Mouse (Mus musculus) spleen, adult 12 weeks (tissue): ENCODE results near the gene Gak.

ENCODE experiments used
- DNase-seq: peaks from one replicate; pipeline ENCODE4 v3.0.0; 2022; ENCODE audit warnings: low spot score

Gene Gak

DNA sequence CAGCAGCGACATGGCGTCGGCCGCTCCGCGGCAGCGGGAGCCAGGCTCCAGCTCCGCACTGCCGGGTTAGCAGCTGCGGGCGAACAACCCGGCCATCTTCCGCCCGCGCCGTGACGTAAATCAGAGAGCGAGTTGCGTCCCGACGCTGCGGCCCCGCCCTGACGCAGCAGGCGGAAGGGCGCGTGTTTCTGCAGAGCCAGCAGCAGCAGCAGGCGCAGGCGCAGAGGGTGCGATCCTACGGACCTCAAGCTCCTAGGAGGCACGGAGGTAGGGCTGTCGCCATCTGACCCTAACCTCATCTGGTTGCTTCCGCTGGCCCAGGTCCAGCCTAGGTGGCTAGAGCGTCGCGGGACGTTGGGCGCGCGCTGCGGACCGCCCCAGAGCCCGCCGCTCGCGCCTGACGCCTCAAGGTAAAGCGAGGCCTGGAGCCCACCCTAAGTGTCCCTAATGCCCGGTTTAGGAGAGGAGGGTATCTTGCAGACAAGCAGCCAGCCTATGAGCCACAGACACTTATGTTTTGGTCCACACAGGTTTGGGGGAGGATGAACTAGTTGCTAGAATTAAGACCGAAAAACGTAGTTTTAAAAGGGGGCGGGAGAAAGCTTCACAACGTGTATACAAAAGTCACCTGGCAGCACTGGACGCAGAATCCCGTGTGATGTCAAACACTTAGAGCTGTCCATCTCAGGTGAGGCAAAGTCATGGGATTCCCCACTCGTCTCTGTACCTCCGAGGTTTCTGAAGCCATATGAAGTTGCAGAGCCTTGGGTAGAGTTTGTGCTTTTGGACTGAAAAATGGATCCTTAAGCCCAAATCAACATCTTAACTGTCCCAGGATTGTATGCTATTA is at the start of gene Gak, which contains the start of gene Tmem175:
Gak (minus strand) TSS at position 122 of the 850 bp plus-strand sequence.
Tmem175 (plus strand) TSS at position 137 of the 850 bp plus-strand sequence.
- peak; percentile 88 for DNase-seq

DNA sequence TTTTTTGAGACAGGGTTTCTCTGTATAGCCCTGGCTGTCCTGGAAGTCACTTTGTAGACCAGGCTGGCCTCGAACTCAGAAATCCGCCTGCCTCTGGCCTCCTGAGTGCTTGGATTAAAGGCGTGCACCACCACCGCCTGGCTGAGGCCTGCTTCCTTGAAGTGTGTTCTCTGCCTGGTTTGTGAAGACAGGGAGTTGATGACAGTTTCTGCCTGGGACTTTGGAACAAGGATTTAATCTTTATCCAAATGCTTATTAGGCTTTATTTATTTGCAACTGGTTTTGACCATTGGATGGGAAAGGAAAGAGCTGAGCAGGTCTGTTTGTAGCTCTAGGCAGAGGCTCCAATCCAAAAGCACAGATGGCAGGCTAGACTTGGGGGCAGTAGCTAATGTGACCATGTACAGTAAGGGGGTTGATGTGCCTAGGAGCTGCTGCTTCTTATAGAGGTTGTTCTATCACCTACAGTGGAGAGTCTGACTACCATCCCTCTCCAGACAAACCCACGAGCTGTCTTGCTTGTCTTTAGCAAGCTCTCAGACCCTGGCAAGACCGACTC is 48.8 kb upstream of the Gak start:
- DNase-seq: no peak

DNA sequence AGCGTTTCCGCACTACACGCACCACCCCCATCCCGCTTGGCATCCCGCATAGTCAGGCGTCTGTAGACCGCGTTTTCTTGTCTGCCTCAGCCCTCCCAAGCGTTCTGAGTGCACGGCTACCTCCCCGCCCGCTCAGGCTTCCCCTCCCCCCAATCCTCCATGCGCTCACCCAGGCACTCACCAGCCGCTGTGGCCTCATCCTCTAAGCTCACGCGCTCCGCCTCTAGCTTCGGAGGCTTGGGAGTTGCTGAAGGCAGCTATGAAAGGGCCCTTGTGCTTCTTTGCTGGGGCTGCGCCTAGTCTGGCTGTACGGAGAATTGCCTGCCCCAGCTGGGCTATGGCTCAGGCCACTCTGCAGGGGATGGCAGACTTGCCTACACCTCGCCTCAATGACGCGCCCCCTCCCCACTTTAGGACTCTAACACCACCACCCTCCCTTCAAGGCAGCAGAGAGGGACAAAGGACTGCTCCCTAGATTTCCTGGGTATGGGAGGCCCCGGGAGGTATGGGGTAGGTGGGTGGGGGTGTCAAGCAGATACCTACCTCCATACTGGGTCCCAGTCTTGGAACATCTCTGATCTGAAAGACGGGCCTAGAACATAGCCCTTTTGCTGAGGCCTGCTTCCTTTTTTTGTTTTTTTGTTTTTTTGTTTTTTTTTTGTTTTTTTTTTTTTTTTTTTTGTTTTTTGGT is 48.2 kb upstream of the Gak start:
- DNase-seq: no peak

DNA sequence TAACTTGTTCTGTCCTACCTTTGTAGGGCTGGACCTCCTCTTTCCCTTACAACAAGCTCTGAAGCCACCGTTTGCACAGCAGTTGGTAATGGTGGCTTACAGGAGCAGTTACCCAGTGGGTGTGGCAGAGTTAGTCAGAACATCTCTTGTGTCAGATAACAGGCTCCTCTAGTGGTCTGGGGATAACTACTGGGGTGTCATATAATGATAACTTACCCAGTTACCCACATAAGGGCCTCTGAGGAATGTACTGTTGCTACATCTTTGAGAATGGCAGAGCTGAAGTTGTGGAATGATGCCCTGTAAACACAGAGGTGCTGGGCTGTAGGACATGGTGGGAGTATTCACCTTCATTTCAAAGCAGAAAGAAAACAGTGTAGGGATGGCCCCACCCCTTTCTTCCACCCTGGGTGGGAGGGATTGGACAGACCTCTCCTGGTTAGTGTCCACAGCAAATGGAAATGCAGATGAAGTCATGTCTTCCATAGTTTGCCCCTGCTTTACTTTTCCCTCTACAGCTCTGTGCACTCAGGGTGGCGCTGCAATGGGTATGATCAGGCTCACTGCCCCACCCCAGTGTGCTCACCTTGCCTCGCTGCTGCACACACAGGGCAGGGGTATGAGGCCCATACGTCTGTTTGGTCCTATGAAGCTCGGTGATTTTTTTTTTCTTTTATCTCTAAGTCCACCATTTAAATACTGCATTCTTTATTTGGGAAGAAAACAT is 47.4 kb upstream of the Gak start:
- no peak for DNase-seq

DNA sequence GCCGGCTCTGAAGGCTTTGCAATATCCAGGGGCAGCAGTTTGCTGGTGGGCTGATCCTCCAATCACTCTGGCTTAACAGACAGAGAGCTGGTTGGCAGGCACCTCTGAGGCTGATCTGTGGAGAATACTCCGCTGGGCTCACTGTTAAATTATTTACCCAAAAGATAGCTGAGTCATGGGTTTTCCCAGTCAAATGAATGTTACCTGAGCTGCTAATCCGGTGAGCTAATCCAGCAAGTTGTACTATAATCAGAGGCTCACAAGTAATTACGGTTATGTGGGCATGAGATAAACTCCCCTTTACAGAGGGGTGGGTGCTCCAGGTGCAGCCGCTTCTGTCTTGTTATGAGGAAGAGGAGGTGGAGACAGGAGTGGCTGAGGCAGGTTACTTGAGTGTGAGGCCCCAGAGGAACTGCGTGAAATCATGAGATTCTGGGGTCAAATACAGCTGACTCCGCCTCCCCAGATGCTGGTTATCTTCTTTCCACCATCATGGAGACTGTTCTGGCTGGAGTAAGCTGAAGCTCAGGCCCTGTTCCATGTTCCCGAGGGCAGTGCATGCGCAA is 45.8 kb upstream of the Gak start, which contains the start of gene Slc26a1:
Slc26a1 (minus strand) TSS at position 319 of the 566 bp plus-strand sequence.
- no peak for DNase-seq

DNA sequence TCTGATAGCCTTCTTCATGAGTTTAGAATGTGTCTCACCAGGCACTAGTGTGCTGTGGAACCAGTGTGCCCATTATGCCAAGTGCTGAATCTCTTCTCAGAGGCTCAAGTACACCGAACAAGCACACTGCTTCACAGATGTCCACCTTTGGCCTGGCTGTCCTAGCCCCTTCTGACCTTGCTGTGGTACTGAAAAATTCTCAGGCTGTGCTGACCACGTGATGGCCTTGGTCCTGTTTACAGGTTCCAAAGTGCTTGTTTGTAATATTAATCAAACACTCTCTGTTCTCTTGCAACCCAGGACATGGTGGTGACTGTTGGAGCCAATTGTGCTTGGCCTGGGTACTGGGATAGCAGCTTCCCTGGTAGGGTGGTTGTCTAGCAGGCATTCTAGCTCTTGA is 45.1 kb upstream of the Gak start:
- DNase-seq: no peak

DNA sequence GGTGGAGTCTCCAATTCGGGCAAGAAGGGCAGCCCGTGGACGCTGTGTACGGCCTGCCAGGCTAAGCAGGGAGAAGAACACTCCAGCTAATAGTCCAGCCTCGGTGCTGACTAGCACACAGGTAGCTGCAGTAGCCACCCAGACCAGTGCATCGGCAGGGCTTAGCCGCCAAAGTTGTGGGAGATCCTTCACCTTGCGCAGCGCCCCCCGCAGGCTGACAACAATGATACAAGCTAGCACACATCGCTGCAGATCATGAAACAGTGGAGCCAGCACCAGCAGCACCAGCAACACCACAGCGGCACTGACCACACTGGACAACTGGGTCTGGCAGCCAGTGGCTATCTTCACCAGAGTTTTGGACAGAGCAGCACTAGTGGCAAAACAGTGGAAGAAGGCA is 42.2 kb upstream of the Gak start:
- DNase-seq: no peak

DNA sequence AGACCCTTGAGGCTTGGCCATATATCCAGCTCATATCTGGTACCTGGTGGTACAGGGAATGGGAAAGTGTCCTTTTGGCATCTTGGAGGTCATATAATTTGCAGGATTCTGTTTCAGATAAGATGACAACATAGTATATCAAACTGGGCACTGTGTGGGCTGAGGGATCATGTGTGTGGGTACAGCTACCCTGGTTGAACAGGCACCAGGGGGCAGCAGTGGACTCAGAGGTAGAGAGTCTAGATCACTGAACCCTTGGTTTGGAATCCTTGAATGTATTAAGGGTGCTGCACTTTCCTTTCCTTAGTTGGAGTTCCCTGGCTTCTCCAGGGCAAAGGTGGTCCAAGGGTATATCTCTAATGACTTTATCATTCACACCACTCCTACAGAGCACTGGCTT is 41.2 kb upstream of the Gak start:
- DNase-seq: peak; percentile 48

DNA sequence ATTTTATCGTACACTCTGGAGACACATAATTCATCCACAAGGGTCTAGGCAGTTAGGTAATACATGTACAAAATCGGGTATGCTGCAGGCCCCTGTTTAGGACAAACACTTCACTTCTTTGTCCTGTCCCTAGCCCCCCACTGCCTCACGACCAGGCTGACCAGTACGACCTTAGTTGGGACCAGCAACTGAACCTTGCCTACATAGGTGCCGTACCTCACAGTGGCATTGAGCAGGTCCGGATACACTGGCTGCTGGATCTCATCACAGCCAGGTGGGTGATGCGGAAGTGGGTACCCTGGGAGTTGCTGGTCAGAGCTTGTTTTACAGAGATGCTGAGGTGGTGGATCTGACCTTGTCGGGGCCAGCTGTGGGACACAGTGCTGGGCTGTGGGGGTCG is 40.4 kb upstream of the Gak start:
- no peak for DNase-seq

DNA sequence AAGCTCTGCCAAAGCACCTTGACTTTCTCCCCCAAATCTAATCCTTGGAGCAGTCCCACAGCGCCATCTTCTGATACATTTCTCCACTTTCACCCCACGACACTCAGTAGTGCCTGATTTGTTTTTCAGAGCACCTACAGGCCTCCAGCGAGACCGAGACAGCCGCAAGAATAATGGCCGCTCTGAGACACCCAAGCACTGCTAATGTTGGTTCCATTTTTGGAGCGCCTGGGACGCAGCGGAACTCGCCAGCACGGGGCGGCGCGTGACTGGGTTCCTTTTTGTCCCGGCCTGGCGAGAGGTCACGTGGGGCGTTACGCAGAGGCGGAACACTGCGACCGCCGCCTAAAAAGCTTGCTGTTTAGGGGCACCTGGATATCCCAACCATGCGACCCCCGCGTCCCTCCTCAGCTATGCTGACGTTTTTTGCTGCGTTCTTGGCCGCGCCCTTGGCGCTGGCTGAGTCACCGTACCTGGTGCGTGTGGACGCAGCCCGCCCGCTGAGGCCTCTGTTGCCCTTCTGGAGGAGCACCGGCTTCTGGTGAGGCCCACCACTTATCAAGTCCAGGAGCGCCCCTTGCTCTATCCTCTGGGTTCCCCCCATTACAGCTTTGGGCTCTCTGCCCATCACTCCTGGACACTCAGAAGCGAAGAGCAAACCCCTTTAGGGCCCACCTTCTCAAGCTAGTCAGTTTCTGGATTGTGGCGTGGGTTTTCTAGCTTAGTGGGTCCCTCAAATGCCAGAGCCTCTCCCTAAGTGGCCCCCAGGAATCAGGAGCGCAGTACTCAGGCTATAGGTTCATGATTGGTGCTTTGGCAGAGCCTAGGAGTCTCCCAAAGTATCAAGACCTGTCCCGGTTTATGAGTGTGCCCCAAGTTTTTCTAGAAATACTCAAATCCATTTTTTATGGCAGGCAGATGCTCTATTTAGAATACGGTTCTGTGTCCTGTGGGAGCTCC is 39.7 kb upstream of the Gak start, which contains the start of gene Dgkq:
Dgkq (minus strand) TSS at position 696 of the 960 bp plus-strand sequence.
- peak; percentile 78 for DNase-seq

DNA sequence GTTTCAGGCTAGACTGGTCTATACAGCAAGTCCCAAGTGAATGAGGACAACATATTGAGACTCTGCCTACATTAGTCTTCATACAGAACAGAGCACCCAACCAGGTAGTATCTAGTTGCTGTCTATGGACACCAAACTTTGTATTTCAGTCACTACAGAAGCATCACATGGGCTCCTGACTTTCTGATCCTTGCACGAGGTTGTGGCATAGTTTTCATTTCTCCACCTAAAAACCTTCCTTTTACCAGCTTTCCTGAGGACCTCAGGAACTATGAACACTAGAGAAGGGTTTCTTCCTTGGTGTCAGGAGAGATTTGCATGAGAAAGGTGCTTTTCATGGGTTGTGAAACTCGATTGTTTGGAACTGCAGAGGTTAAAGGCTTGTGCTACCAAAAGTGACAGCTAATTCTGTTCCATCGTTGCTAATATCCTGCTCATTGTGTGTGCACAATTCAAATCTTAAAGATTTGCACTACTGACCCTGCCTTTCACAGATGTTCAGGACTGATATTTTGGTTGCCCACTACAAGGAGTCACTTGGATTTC is 38.9 kb upstream of the Gak start:
- no peak for DNase-seq

DNA sequence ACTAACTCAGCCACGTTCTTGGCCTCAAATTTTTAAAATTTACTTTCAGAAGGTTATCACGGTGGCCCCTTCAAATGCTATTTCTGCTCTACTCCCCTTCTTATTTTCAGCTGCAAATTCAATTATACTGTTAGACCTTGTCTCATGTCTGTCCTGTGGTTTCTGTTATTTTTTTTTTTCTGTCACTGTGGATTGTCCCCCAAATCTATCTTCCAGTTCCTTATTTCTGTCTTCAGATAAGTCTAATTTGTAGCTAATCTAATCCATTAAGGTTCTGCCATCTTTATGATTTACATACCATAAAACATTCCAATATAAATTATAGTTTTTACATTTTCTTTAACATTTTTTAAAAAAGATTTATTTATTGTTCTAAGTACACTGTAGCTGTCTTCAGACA is 37.8 kb upstream of the Gak start:
- no peak for DNase-seq

DNA sequence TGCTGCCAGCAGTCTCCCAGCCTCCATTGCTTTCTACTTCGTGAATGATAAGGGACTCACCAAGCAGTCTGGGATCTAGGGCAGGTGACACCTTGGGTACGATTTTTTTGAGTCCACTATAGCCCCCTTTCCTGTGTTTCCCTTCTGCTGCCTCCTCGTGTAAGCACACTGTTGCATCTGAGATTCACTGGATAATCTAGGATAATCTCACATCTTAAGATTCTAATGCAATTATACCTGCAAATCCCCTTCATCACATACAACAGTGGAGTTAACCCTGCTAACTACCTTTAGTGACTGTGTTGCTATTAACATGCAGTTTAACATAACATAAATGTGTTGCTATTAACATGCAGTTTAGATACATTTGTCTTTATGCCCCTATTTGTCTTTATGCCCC is 35.5 kb upstream of the Gak start:
- DNase-seq: no peak

DNA sequence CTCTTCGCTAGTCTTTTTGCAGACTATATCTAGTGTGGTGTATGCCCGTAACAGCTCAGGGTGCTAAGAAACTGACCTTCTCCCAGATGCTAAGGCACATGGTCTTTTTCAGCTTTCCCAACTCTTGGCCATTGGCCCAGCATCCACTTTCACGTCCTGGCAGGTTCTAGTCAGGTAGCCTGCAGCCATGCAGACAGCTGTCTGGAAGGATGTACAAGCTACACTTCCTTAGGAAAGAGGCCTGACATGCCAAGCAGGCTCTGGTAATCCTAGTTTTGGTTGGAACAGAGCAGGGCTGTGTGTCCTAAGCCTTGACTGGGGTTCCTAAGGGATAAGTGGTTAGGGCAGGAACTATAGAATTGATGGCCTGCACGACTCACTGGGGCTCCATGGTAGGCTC is 33.2 kb upstream of the Gak start:
- no peak for DNase-seq

DNA sequence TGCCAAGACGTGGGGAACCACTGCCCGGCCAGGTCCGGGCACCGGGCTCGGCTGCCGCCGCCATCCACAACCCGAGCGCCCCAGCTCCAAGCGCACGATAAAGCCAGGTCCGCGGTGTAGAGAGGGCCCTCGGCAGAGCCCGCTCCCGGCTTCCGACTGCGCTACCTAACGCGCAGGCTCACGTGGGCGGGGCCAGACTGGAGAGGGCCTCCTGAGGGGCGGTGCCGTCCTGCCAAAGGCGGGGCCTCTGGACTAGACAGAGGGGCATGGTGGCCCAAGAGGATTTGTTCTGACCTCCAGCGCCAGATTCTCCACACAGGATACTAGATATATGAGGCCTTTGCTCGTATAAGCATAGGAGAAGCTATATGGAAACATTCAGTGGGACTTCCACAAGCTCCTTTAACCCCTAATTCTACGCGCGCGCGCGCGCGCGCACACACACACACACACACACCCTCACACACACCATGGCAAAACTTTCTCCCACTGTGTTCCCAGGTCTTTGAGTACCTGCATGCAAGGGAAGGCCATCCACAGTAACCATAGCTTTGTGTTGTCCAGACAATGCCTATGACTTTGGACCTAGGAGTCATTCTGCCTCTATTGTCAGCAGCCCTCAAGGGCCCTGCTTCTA is 31.2 kb upstream of the Gak start:
- DNase-seq: peak; percentile 84

DNA sequence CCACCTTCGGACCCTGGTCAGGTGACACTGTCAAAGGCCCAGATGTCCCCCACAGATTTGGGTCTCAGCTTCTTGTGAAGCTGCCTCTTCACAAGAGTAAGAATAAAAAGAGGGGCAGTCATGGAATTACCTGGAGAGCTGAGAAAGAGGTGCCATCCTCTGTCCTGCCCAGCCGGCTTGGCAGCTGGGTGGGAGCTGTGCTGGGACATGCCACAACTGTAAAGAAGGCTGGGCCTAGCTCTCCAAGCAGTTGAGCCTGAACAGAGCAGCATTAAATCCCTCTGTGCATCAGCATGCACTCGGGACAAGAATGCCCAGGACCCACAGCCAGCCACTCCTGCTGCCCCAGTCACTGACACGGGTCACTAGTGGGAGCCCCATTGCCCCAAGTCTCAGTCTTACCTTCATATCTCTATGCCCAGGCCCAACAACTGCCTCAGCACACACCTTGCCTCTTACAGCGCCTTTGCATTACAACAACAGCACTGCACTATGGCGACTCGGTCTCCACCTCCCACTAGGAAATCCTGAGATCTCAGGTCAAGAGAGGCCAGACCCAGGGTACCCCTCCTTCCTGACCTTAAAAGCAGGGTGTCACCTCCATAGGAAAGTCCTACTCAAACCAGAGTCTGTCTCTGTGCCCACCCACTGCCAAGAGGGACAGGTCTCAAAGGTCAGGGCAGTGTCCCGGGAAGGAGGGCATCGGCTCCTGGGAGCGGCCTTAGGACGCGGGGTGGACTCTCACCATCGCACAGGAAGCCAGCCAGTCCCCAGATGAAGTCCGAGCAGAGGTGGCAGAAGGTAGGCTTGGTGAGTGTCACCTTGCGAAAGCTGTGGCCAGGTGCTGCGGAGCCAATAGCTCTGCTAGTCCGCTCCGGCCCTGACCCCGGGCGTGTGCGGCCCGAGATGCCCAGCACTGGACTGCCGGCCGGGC is 30.4 kb upstream of the Gak start, which contains the start of gene Idua:
Idua (plus strand) TSS at position 634 of the 934 bp plus-strand sequence.
- DNase-seq: no peak

DNA sequence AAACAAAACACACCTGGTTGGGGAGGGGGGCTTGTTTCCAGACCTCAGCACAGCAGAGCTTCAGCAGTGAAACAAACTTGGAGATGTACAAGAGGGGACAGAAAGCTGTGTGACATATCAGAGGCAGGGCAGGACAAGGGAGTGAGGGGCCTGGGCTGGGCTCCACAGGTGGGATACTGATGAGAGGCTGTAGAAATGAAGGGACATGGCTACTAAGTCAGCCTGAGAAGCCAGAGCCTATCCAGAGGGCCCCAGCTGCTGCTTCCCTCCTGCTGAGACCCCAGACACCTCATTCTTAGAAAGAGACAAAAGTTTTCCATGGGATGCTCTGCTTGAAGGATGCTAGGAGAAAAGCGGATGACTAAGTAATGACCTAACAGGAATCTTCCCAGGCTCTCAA is 29.1 kb upstream of the Gak start:
- DNase-seq: no peak

DNA sequence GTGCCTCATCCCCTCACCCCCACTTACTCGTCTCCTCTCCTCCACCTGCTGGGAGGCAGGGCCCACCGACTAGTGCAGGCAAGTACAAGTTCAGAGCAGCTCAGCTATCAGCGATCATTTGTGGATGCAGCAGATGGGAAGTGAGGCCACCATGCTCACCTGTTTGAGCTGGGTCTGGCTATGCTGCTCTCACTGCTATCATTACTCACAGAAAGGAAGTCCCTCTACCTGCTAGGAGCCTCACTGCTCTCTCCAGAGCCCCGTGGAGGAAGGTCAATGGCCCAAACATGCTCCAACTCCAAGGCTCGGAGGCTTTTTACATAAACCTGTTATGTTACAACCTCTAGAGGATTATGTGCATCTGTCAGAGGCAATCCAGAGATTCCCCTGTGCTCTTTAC is 27.9 kb upstream of the Gak start:
- DNase-seq: no peak
